Mouse (Mus musculus) kidney, embryonic 15.5 days (tissue): ENCODE data around the gene Prn. TPM values are rescaled to one million over a fixed set of nuclear protein-coding genes. Genes with fewer than 3 reads are reported as not detected.

Source experiments
- ATAC-seq: fragments of 200-750 bp; cut with Nextera tagmentation; replicated peaks from 2 replicates; pipeline ENCODE4 v1.8.0; 2017; ENCODE audit warnings: moderate TSS enrichment; ENCODE audit not compliant: low FRiP score
- H3K27ac ChIP-seq: fragments of 300-500 bp; sonication (generic); 2 replicates; pipeline ENCODE4 v1.5.1; 2015; ENCODE audit warnings: mild to moderate bottlenecking, inconsistent platforms
- H3K27me3 ChIP-seq: fragments of 300-500 bp; sonication (generic); 2 replicates; pipeline ENCODE4 v1.6.1; 2015; ENCODE audit warnings: inconsistent platforms
- H3K36me3 ChIP-seq: fragments of 300-500 bp; sonication (generic); 2 replicates; pipeline ENCODE4 v1.6.1; 2015; ENCODE audit warnings: inconsistent platforms
- H3K4me1 ChIP-seq: fragments of 300-500 bp; sonication (generic); 2 replicates; pipeline ENCODE4 v1.6.1; 2015; ENCODE audit warnings: inconsistent platforms
- H3K4me2 ChIP-seq: fragments of 300-500 bp; sonication (generic); 2 replicates; pipeline ENCODE4 v1.6.1; 2015; ENCODE audit warnings: moderate library complexity, mild to moderate bottlenecking, inconsistent platforms
- H3K4me3 ChIP-seq: fragments of 300-500 bp; sonication (generic); replicated peaks from 2 replicates; pipeline ENCODE4 v1.5.1; 2015; ENCODE audit warnings: mild to moderate bottlenecking, inconsistent platforms
- H3K9ac ChIP-seq: fragments of 300-500 bp; sonication (generic); 2 replicates; pipeline ENCODE4 v1.6.1; 2015; ENCODE audit warnings: mild to moderate bottlenecking, inconsistent platforms
- H3K9me3 ChIP-seq: fragments of 300-500 bp; sonication (generic); replicated peaks from 2 replicates; pipeline ENCODE4 v1.6.1; 2016; ENCODE audit warnings: inconsistent platforms
- WGBS: fragments of 180-500 bp; shearing (Covaris S2); methylation state at CpG from one replicate; pipeline ENCODE4 v1.1.7; 2015; ENCODE audit warnings: mixed read lengths; 5-methylcytosine and 5-hydroxymethylcytosine counted together
- polyA plus RNA-seq: library from polyadenylated mRNA; unstranded; fragments of >200 nt; fragmentation: Nextera tagmentation; extraction: Ambion mirVana; gene quantifications from 2 replicates; pipeline ENCODE4 v1.2.1, GENCODE M21; 2015

Gene Prn
- polyA plus RNA-seq, 1 experiment from 2014 or later: not detected

GRCm38 (mm10) chr2:132004495-132005136, 94.9 kb downstream of the Prn start:
- no peak for ATAC-seq
- Histone ChIP-seq H3K27ac (no peak overlapping the region), H3K9ac (no peak overlapping the region), H3K4me3 (no peak overlapping the region), H3K36me3 (peaks cover 2% of the 10 kb centered on the region; the same call in 1 of the 2 replicates), H3K4me2 (no peak overlapping the region), H3K4me1 (peaks cover 38% of the 10 kb centered on the region), H3K27me3 (no peaks in the 10 kb centered on the region), H3K9me3 (no peaks in the 10 kb centered on the region)
- WGBS: 76% methylated on average over 9 of the region's 9 CpGs

GRCm38 (mm10) chr2:132005445-132005844, 95.7 kb downstream of the Prn start:
- H3K9me3 ChIP-seq: no peaks in the 10 kb centered on the region
- WGBS: 85% methylated on average over 4 of the region's 4 CpGs
- no peak overlapping the region for H3K4me2 ChIP-seq
- no peak for ATAC-seq
- peaks cover 38% of the 10 kb centered on the region for H3K4me1 ChIP-seq
- H3K4me3 ChIP-seq: no peak overlapping the region
- H3K27ac ChIP-seq: no peak overlapping the region
- no peak overlapping the region for H3K9ac ChIP-seq
- no peaks in the 10 kb centered on the region for H3K27me3 ChIP-seq
- H3K36me3 ChIP-seq: peaks cover 2% of the 10 kb centered on the region; the same call in 1 of the 2 replicates

Other genes with a start within 250 kb of the Prn start
- not detected in 2 replicates for gene Erv3, start 50.2 kb upstream of the Prn start, polyA plus RNA-seq
- 45.1 and 47.4 TPM in 2 replicates for gene Prnp, start within 50 bp of the Prn start, polyA plus RNA-seq
- gene Prnd, start 40.9 kb downstream of the Prn start, polyA plus RNA-seq: 18.9 and 20.8 TPM in 2 replicates
- 8.4 and 11.3 TPM in 2 replicates for gene Rassf2, start 120.3 kb downstream of the Prn start, polyA plus RNA-seq
- 12.9 and 14.5 TPM in 2 replicates for gene Slc23a2, start 235.2 kb downstream of the Prn start, polyA plus RNA-seq